Mouse (Mus musculus): ENCODE measurements around the gene Olfr154. TPM values are rescaled to one million over a fixed set of nuclear protein-coding genes. Genes with fewer than 3 reads are reported as not detected.

The Olfr154 gene
- polyA plus RNA-seq (2015; fragmentation: Nextera tagmentation; extraction: Ambion mirVana): not detected in 2 replicates

GRCm38 (mm10) chr2:85664355-85664754 lies at the start of gene Olfr154:
Gene Olfr154, minus strand, starts transcription at chr2:85664455.

GRCm38 (mm10) chr2:85689131-85689530 lies 24.9 kb upstream of the Olfr154 start, which contains the start of gene Olfr1008:
Gene Olfr1008, plus strand, starts transcription at chr2:85689431.

GRCm38 (mm10) chr2:85678667-85679066 lies 14.4 kb upstream of the Olfr154 start, which contains the start of gene Olfr1006:
Gene Olfr1006, minus strand, starts transcription at chr2:85678767.

GRCm38 (mm10) chr2:85650604-85651003 lies 13.7 kb downstream of the Olfr154 start, which contains the start of gene Olfr1002:
Gene Olfr1002, minus strand, starts transcription at chr2:85650704.

Other genes with a start within 250 kb of the Olfr154 start
- not detected in 2 replicates for gene Olfr993, start 249.6 kb downstream of the Olfr154 start, polyA plus RNA-seq (2015; fragmentation: Nextera tagmentation; extraction: Ambion mirVana)
- not detected in 2 replicates for gene Olfr994, start 228.0 kb downstream of the Olfr154 start, polyA plus RNA-seq (2015; fragmentation: Nextera tagmentation; extraction: Ambion mirVana)
- not detected in 2 replicates for gene Olfr995, start 220.8 kb downstream of the Olfr154 start, polyA plus RNA-seq (2015; fragmentation: Nextera tagmentation; extraction: Ambion mirVana)
- gene 4833423E24Rik, start 145.4 kb downstream of the Olfr154 start, polyA plus RNA-seq (2015; fragmentation: Nextera tagmentation; extraction: Ambion mirVana): 0.17 and 0.94 TPM in 2 replicates
- not detected in 2 replicates for gene Olfr996, start 85.2 kb downstream of the Olfr154 start, polyA plus RNA-seq (2015; fragmentation: Nextera tagmentation; extraction: Ambion mirVana)
- gene Olfr998, start 75.5 kb downstream of the Olfr154 start, polyA plus RNA-seq (2015; fragmentation: Nextera tagmentation; extraction: Ambion mirVana): not detected in 2 replicates
- not detected in 2 replicates for gene Olfr1000, start 52.6 kb downstream of the Olfr154 start, polyA plus RNA-seq (2015; fragmentation: Nextera tagmentation; extraction: Ambion mirVana)
- gene Olfr1002, start 13.8 kb downstream of the Olfr154 start, polyA plus RNA-seq (2015; fragmentation: Nextera tagmentation; extraction: Ambion mirVana): not detected in 2 replicates
- gene Olfr1006, start 14.3 kb upstream of the Olfr154 start, polyA plus RNA-seq (2015; fragmentation: Nextera tagmentation; extraction: Ambion mirVana): not detected in 2 replicates
- gene Olfr1008, start 25.0 kb upstream of the Olfr154 start, polyA plus RNA-seq (2015; fragmentation: Nextera tagmentation; extraction: Ambion mirVana): not detected in 2 replicates
- not detected in 2 replicates for gene Olfr1009, start 51.0 kb upstream of the Olfr154 start, polyA plus RNA-seq (2015; fragmentation: Nextera tagmentation; extraction: Ambion mirVana)
- not detected in 2 replicates for gene Olfr1012, start 98.3 kb upstream of the Olfr154 start, polyA plus RNA-seq (2015; fragmentation: Nextera tagmentation; extraction: Ambion mirVana)
- gene Olfr1013, start 102.6 kb upstream of the Olfr154 start, polyA plus RNA-seq (2015; fragmentation: Nextera tagmentation; extraction: Ambion mirVana): not detected in 2 replicates
- not detected in 2 replicates for gene Olfr1014, start 108.3 kb upstream of the Olfr154 start, polyA plus RNA-seq (2015; fragmentation: Nextera tagmentation; extraction: Ambion mirVana)
- gene Olfr1015, start 117.6 kb upstream of the Olfr154 start, polyA plus RNA-seq (2015; fragmentation: Nextera tagmentation; extraction: Ambion mirVana): not detected in 2 replicates
- not detected in 2 replicates for gene Olfr1016, start 138.1 kb upstream of the Olfr154 start, polyA plus RNA-seq (2015; fragmentation: Nextera tagmentation; extraction: Ambion mirVana)
- not detected in 2 replicates for gene Olfr1018, start 154.0 kb upstream of the Olfr154 start, polyA plus RNA-seq (2015; fragmentation: Nextera tagmentation; extraction: Ambion mirVana)
- gene Olfr1019, start 181.0 kb upstream of the Olfr154 start, polyA plus RNA-seq (2015; fragmentation: Nextera tagmentation; extraction: Ambion mirVana): not detected in 2 replicates
- not detected in 2 replicates for gene Olfr1020, start 182.6 kb upstream of the Olfr154 start, polyA plus RNA-seq (2015; fragmentation: Nextera tagmentation; extraction: Ambion mirVana)
- gene Olfr1022, start 204.1 kb upstream of the Olfr154 start, polyA plus RNA-seq (2015; fragmentation: Nextera tagmentation; extraction: Ambion mirVana): not detected in 2 replicates
- not detected in 2 replicates for gene Olfr1023, start 221.2 kb upstream of the Olfr154 start, polyA plus RNA-seq (2015; fragmentation: Nextera tagmentation; extraction: Ambion mirVana)
- not detected in 2 replicates for gene Olfr1024, start 240.6 kb upstream of the Olfr154 start, polyA plus RNA-seq (2015; fragmentation: Nextera tagmentation; extraction: Ambion mirVana)